Mouse (Mus musculus) neural tube, embryonic 10.5 days (tissue): ENCODE results near the gene Rhebl1.
A peak's percentile ranks its signal among the peaks of the same experiment; 100 is the strongest.

Experiments
- DNase-seq: peaks from one replicate; pipeline ENCODE4 v3.0.0-alpha.2; 2017; ENCODE audit warnings: low spot score; ENCODE audit errors: extremely low spot score

Rhebl1 gene

DNA sequence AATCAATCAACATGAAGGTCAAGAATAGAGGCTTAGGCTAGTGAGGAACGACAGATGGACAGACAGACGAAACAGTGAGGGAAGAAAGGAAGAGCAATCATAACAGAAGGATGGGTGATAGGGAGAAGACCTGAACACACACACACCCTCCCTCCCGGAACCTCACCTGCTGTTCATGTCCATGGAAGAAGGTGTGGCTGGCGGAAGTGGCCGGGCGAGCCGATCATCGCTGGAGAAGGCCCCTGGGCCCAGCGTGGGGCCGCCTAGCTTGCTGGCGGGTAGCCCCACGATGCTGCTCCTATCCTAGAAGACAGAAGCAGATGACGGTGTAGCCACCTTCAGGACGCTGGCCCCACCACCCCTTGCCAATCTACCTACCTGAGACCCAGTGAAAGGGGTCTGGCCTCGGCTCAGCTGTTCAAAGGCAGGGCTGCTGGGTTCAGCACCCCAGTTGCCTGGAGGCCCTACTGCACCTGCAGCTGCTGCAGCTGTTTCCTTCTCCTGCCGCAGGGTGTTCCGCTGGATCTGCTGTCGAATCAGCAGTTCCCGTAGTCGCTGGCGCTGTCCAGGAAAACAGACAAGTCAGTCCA is 43.0 kb downstream of the Rhebl1 start:
- no peak for DNase-seq

DNA sequence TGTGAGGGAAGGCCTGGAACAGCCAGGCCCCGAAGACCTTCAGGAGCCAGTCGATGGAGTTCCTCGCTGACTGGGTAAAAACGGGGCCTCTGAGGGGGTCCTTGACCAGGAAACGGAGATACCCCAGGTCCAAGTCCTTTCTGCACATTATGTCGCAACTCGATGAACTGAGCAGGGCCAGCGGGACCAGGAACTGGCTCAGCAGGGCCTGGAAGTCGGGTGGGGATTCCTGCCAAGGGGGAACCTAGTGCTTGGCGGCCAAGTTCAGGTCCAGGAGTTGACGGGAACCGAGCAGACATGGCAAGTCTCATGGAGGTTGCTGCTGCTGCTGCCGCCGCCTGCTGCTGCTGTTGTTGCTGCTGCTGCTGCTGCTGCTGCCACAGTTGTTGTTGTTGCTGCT is 43.7 kb downstream of the Rhebl1 start:
- DNase-seq = no peak

DNA sequence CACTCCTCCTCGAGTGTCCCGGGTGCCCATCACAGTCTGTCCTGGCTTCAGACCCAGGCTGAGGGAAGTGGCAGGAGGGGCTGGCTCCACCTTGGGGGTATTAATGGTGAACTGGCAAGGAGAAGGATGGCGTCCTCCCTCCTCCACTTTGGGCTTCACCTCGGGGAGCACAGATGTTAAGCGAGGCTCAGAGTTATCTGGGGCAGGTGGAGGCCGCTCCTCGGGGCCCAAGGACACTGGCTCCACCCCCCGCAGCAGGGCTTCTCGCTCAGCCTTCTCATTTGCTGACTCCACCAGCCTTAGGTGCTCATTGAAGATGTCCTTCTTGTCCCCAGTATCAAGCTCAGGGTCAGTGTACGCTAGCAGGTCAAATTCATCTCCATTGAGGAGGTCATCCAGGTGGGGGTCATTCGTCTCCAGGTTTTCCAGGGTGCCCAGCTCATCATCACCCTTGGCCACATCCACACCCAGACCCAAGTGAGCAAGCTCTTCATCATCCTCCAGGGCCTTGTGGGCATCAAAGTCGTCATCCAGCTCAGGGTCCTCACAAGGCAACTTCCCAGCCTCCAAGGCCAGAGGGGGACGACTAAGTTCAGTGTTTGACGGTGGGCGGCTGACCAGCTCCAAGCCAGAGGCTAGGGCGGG is 44.3 kb downstream of the Rhebl1 start:
- DNase-seq = no peak

DNA sequence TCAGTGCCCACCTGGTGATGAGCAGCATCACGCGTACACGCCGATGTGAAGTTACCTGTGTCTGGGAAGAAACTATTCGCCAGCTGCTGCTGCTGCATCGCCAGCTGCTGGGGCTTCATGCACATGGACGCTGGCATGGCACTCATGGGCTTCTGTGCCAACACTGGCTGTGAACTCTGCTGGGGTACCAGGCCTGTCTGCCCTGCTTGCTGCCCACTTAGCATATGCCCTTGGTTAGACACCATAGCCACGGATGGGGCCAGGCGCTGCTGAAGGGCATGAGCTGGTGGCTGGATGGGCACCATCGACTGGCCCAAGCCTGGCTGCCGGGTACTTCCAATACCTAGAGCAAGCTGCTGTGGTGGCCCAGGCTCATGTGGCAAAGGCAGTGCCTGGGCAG is 45.2 kb downstream of the Rhebl1 start:
- no peak for DNase-seq

DNA sequence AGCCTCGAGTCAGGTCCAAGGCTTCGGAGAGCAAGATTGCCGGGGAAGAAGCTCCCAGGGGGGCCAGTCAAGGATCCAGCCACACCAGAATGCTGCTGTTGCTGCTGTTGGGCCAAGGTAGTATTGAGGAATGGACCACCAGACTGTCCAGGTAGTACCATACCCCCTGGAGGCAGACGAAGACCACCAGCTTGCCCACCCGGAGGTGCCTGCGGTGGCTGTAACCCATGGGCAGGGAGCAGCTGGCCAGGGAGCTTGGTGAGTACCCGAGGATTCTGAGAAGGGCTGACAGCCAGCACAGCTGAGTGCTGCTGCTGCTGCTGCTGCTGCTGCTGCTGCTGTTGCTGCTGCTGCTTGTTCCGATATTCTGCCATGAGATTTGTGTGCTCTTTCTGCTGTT is 48.2 kb downstream of the Rhebl1 start:
- DNase-seq = no peak

DNA sequence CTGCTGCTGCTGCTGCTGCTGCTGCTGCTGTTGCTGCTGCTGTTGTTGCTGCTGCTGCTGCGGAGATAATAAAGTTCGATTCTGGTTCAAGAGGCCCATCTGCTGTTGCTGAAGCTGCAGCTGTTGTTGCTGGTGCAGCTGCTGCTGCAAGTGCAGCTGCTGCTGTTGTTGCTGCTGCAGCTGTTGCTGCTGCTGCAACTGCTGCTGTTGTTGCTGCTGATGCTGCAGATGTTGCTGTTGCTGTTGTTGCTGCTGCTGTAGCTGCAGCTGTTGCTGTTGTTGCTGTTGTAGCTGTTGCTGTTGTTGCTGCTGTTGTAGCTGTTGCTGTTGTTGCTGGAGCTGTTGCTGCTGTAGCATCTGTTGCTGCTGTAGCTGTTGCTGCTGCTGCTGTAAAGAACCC is 49.2 kb downstream of the Rhebl1 start:
- DNase-seq = no peak

DNA sequence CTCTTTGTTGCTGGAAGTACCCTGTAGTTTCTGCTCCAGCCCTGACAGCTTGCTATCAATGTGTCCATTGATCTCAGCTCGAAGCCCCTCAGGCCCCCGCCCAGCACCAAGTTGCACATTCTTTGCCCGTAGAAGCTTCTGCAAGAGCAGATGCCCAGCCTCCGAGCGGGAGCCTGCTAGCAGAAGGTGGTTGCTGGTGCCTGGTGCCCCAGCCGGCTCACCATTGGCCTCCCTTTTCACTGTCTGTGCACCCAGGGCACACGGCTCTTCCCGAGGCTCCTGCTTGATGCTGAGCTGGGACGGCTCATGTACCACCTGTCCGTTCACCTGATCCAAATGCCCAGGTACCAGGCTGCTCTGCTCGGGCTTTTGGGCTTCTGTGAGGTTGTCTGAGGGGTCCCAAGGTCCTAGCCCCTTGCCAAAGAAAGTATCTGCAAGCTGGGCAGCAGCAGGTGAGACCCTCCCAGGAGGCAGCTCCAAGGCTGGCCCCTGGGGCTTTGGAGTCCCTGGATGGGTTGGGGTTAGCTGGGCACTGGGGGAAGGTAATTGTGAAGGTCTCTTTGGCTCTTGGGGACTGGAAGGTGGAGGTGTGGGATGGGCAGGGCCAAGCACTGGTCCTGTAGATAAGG is 50.6 kb downstream of the Rhebl1 start:
- DNase-seq = no peak

DNA sequence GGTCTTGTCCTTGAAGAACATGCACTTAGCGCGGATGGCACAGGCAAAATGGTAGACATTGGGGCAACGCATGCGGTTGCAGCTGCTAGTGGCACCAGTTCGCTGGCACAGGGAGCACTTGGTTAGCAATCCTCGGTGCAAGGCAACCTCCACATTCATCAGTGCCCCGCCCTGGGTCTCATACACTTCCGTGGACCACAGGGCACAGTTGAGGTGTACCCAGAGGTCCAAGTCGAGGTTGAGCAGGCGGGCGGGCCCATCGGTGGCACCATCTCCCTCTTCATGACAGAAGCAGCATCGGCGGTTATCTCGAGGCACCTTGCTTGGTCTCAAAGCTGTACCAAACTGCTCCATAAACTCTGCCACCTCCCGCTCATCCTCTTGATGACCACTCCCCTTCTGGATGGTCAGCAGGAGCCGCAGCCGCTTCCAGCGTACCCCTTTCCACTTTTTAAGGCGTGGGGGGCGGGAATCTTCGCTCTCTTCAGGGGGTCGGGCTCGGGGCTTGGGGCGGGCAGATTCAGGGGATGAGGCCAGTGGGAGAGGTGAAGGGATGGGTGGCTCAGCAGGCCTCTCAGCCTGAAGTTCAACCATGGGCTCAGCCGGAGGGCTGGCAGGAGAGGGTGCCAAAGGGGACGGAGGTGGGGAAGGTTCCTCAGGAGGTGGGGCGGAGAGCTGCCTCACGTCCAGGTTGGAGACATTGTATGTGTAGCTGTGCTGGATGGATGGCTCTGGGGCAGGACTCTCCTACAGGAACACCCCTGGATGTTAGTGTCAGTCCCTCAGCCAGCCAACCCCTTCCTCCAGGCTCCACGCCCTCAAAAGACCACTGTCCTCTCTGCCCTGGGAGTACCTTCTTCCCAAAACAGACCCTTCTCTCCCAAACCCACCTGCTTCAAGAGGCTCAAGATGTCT is 54.4 kb downstream of the Rhebl1 start:
- no peak for DNase-seq

DNA sequence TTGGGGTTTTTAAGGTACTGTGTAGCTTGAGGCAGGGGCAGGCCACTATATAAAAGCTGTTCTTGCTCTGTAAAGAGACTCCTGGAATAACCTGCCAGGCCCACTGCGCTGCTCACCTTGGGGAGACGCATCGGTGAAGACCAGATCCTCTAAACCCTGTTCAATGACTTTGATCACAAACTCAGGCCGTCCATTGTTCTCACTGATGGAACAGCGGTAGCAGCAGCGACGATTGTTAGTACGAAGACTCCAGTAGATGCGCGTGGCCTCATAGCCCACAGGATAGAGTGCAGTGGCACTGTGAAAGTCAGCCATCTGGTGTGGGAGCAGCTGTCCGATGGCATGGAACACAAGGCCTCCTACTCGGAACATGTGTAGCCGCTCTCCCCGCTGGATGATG is 55.2 kb downstream of the Rhebl1 start:
- DNase-seq = no peak

DNA sequence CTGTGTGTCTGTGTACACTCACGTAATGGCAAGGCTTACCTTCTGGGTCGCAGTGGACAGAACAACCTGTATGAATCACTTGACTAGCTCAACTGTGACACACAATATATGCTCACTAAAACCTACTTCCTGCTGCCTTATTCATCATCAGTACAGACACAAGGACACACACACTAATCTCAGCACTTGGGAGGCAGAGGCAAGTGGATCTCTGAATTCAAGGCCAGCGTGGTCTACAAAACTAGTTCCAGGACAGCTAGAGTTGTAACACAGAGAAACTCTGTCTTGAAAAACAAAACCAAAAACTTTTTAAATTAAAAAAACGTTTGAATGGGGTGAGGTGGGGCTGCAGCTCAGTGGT is 56.6 kb downstream of the Rhebl1 start:
- DNase-seq = no peak

DNA sequence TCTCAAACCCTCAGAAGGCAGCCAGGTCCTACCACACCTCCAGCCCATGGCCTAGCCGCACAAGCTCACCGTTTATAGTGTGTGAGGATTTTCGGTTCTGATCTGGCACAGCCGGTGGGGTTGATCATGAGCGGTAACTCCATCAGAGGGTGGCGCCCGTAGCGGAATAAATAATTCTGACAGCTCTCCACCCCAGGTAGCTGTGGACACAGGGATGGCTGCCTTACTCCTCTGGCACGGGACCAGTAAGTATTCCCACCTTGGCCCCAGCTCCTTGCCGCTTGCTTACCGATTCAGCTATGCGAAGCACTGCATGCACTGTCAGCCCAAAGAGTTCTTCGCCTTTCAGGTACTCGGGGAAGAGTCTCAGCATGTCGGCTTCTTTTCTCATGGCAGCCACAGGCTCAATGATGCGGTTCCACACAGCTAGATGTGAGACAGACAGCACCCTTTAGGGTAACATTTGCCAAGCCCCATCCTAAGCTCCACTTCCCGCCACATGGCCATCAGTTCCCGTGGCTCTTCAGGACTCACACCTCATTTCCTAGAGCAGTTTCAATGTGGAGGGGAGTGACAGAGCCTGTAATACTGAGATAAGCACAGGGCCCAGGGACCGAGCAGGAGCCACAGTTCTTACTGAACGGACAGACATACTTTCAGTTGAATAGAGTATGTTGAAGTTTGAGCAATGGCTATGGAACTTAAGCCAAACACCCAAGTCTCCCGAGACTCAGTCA is 57.2 kb downstream of the Rhebl1 start:
- DNase-seq = no peak

DNA sequence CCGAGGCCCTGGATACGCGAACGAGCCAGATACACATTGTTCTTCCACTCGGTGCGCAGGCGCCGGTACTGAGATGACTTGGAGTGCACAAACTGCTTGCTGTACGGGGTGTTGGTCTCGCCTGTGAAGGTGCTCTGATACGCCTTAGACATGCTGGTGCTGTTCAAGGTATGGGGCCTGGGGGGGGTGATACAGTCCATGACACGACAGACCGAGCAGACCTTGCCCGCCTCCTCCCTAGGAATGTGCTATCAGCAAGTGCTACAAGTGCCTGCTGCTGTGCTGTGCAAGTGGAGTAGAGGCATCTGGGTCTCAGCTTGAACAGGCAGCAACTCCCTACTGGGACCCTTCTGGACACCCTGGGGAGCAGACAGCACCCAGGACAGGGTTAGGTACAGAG is 59.0 kb downstream of the Rhebl1 start:
- DNase-seq = no peak

DNA sequence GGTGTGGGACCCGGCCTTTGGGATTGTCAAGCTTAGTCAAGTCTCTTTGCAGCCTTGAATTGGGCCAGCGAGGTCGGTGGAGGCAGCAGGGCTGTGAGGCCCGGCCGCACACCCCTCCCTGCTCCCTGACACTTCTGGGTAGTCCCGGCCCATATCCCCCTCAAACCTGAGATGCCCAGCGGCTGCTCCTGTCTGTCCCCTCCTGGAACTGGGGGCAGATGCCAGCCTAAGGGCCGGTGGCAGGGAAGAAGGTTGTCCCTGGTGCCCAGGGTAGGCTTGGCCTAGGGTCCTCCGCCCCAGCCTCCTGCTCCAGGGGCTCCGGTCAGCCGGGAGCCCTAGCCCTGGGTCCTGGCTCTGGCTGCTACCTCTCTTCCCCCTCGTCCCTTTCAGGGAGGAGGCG is 60.3 kb downstream of the Rhebl1 start:
- no peak for DNase-seq

DNA sequence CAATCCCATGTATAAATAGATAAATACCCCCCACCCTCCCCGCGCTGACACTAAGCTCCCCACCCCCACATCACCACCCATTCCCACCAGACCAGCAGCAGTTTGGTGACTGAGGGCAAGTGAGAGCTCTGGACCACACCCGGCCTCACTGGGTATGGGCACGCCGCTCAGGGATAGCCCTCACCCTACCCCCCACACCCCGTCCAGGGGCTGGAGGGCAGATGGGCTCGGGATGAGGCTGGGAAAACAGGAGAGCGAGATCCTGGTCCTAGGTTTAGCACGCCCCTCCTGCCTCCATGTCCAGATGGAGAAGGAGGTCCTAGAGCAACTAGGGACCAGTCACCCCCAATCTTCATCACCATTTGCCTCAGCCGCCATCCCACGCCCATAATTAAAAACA is 61.1 kb downstream of the Rhebl1 start:
- DNase-seq = no peak

DNA sequence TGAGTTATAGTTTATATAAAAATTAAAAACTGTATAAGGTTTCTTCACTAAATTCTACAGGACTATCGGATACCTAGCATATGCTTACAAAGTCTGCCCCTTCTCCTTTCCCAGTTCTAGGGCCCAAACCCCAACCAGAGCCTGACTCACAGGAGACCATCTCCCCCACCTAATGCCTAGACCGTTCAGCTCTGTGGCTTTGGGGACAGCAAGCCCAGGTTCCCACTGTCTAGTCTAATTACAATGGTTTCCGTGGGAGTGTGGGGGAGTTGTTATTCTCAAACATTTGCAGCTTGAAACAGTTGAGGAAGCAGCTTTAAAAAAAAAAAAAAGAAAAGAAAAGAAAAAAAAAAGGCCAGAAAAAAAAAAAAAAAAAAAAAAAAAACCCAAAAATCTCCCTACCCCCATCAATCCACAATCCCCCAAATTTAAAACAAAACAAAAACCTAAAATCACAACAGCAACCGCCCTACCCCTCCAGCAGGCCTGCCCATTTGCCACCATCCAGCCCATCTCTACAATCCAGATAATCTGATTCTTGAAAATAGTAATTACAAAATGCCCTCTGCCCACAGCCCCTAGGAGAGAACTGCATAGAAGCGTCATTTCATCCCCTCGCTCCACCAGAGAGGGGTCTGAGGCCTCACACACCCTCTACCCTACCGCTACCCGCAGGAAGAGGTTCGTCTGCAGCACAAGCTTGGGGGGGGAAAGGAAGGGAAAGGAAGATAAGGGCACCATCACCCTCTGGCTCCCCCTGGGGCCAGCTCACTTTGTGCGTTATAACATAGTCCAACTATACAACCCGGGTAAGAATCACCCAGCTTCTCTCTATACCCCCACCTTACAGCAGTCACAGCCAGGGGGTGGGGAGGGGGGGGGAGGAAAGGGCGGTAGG is 61.9 kb downstream of the Rhebl1 start:
- DNase-seq = no peak

DNA sequence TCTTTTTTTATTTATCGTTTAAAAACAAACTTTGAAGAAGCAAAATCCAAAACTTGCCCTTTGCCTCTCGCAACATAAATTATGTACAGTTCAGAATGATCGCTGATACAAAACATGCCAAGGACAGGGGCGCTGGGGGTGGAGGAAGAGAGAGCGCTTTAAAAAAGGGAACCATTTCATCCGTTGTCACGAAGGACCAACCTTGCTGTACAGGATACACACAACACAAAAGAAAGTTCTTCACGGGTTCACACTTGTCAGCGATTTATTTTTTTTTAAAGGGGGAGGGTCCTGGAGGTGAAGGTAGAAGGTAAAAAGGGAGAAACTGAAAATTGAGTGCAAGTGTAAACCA is 62.7 kb downstream of the Rhebl1 start:
- no peak for DNase-seq

DNA sequence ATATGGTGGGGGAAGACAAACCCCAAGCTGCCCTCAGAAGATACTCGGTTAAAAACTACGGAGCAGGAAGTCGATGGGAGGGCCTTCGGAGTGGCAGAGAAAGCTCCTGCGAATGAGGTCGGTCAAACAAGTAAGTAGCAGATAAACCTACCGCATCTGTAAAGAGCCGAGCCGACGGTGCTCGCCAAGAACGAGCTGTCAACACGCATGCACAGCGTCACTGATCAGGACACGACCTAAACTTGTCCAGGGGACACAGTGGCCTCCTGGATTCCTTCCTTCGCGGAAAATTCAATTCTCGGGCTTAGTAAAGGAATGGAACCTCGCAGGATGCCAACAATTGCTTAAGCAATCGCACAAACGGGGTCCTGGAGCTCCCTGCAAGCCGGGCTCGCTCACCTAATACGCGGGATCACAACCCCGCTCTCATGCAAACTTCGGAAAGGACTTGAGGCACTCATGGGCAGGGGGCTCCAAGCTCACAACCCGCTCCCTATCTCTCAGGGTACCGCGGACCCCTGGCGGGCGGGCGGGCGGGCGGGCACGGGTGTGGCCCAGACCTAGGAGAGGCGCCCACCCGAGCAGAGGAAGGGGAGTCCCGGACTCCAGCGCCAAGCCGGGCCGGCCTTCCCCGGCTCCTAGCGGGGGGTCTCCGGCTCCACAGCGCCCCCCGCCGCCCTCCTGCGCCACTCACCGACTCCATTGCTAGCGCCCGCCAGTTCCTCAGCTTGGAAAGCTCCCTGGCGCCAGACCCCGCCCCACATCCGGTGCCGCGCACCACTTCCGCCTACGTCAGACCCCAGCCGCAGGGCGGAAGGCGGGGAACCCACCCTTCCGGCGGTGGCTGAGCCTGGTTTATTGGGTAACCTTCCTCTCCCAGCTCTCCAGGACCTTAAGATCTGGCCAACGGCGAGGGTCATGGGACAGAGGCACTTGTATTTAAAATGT is 63.3 kb downstream of the Rhebl1 start, which contains the start of gene Prkag1:
Gene Prkag1 (minus strand): TSS at position 786 of the 948 bp plus-strand sequence.
- peak; percentile 98 for DNase-seq
